ENCODE assay signal across 8 mouse cellular contexts in the genomic region with DNA sequence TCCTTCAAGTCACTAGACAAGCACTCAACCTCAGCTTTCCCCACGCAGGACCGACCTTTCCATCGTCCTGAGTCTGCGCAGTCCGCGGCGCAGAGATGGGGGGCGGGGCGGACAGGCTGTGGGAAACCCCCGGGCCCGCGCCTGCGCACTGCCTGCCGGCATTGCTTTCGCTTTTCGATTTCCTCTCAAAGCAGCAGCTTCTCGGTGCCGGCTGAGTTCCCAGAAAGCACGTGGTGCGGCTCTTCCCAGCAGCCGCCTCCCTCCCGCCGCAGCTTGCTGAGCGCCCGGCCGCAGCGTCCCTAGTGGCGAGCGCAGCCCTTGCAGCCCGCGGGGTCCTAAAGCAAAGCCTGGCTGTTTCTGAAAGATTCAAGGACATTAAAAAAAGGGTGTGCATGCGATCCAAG. TPM values are rescaled to one million over a fixed set of nuclear protein-coding genes. Genes with fewer than 3 reads are reported as not detected.
DNase-seq lines count a peak whose midpoint lies in the region; ATAC-seq lines count a peak whose summit lies in the region.

No protein-coding gene starts in this region.

- WGBS in hindbrain, embryonic 16.5 days: under 1% methylated on average over 32 of the region's 32 CpGs
- under 1% methylated on average over 32 of the region's 32 CpGs for WGBS in macrophage (ENCODE audit: missing documents)

- no peaks in the 10 kb centered on the region for H3K27me3 ChIP-seq in hindbrain, embryonic 16.5 days (replicated peaks; ENCODE audit: control insufficient read depth, insufficient read depth, low read length)

- H3K36me3 ChIP-seq in hindbrain, embryonic 16.5 days (ENCODE audit: control insufficient read depth, insufficient read depth, low read length): no peaks in the 10 kb centered on the region
- H3K36me3 ChIP-seq in macrophage (ENCODE audit: inconsistent target): no peaks in the 10 kb centered on the region

- no peaks in the 10 kb centered on the region for H3K9me3 ChIP-seq in hindbrain, embryonic 16.5 days (ENCODE audit: control insufficient read depth, low read length)

- H3K4me3 ChIP-seq in hindbrain, embryonic 16.5 days (ENCODE audit: low read length): peak overlapping the region; percentile 32
- peak overlapping the region; percentile 18; the same call in 1 of the 2 replicates for H3K4me3 ChIP-seq in macrophage (ENCODE audit: inconsistent target)

- peak overlapping the region; percentile 81 for H3K27ac ChIP-seq in hindbrain, embryonic 16.5 days (ENCODE audit: low read depth, low read length)
- peak overlapping the region; percentile 72 for H3K27ac ChIP-seq in macrophage

- no peaks in the 10 kb centered on the region for H3K79me2 ChIP-seq in macrophage (ENCODE audit: inconsistent target)

- ATAC-seq in hindbrain, embryonic 16.5 days: peak; percentile 97

- peak overlapping the region; percentile 51 for H3K9ac ChIP-seq in hindbrain, embryonic 16.5 days (ENCODE audit: low read depth, low read length)

- peak; percentile 99 for DNase-seq in T-cell, adult 2 months (ENCODE audit: low spot score)
- DNase-seq in cerebellum, postnatal 36 days: peak; percentile 98 to 99
- DNase-seq in gastrocnemius, adult 18-20 months (ENCODE audit: low spot score): peak; percentile 98
- peak; percentile 98 to 99 for DNase-seq in left cerebral cortex, adult 18-20 months (ENCODE audit: low spot score in 2 of 2)
- peak; percentile 98 for DNase-seq in right cerebral cortex, adult 18-20 months
- peak; percentile 93 for DNase-seq in urinary bladder, postnatal 10 days (ENCODE audit: low spot score)

- H3K4me1 ChIP-seq in hindbrain, embryonic 16.5 days (ENCODE audit: control insufficient read depth, insufficient read depth, low read depth, low read length): peaks cover 4% of the 10 kb centered on the region

- H3K4me2 ChIP-seq in hindbrain, embryonic 16.5 days (ENCODE audit: low read length): peak overlapping the region; percentile 60

RNA-seq across cellular contexts. Expression of gene Stat1, which starts 5.6 kb away (rescaled TPM):
- 10 to 100 TPM; 11.7 to 11.8 TPM for total RNA-seq in gastrocnemius, adult 18-20 months (2021)
- polyA plus RNA-seq in hindbrain, embryonic 16.5 days (2015; fragmentation: Nextera tagmentation; extraction: Ambion mirVana): 13.8 and 14.2 TPM in 2 replicates
- total RNA-seq in left cerebral cortex, adult 18-20 months (2021): 10 to 100 TPM; 17.2 to 21.9 TPM
- 1,000 to 10,000 TPM in 11 of 26 experiments, 100 to 1,000 TPM in 15; 220 to 2,159 (median 851) TPM for total RNA-seq in macrophage (2018; cell fraction: chromatin; rRNA removed)
- total RNA-seq in macrophage (2018; cell fraction: cytosol; rRNA removed): 1,000 to 10,000 TPM in 11 of 26 experiments, 100 to 1,000 TPM in 15; 200 to 1,584 (median 595) TPM
- total RNA-seq in macrophage (2018; cell fraction: nucleus; rRNA removed): 1,000 to 10,000 TPM in 12 of 26 experiments, 100 to 1,000 TPM in 14; 209 to 1,911 (median 748) TPM
- polyA plus RNA-seq in macrophage (2018): 230 to 518 TPM (median 277 TPM) in 3 replicates

Comparison
In these comparisons a context has a peak if more than half of its experiments do, and no peak if none do; other contexts are left out.
1. Peak in every context shown above with its lines: DNase-seq, ATAC-seq, H3K4me3 ChIP-seq and H3K27ac ChIP-seq.